Mouse (Mus musculus): ENCODE data around the gene Chrna1. TPM values are rescaled to one million over a fixed set of nuclear protein-coding genes. Genes with fewer than 3 reads are reported as not detected.
A peak's percentile ranks its signal among the peaks of the same experiment; 100 is the strongest.
"Not testable (repeated sequence)": the region's sequence is repeated elsewhere in the genome, so short reads cannot be mapped to it uniquely, and the experiment has no call there.

Chrna1 gene
- total RNA-seq, 2 experiments from 2014 or later = not detected

DNA sequence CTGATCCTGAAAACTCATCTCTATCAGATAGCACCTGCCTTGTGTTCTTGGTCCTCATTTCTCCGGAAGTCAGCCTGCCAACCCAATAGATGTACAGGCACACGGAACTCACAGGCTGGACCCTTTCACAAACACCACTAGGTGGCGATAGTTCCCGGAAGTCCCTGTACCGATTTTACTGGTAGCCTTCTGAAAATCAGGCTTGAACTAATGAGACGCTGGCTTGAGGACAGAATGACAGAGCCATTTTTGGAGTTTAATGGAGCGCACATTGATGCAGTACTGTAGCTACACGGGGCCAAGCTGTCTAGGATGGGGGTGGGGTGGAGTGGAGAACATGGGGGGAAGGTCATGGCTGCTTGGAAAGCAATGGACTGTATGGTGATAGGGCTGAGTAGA lies 18.5 kb downstream of the Chrna1 start:
- peak; percentile 76 for ATAC-seq (replicated peaks; ENCODE audit: poor library complexity, severe bottlenecking)

DNA sequence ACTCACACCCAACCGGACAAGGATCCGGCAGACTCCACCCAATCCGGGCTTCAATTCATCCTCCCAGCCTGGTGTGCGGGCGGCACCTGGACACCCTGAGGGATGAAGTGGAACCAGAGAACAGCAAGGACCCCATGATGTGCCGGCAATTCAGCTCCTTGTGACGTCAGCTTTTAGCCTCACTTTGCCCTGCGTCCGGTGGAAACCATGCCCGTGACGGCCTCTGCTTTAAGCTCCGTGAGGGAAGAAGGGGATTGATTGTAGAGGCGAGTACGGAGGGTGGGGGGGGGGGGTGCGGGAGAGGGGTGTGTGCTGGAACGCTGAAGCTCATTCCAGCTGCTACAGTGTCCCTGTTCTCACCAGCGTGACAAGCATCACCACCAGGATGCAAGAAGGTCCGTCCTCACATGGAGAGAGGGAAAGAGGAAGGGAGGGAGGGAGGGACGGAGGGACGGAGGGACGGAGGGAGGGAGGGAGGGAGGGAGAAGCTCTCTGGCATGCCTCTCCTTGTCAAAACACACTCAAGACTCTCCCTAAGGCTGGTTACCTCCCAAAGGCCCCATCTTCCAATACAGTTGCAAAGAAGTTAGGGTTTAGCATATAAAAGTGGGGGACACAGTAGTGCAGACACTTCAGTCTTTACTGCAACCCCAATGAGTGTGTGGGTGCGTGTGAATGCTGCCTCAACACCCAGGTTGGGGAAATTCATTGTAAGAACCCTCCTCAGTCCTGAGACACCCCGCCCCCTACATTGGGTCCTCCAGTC lies 19.1 kb downstream of the Chrna1 start:
- no peak for ATAC-seq (replicated peaks; ENCODE audit: poor library complexity, severe bottlenecking)

GRCm38 (mm10) chr2:73560445-73560844 lies 19.7 kb downstream of the Chrna1 start:
- no peak for ATAC-seq (replicated peaks; ENCODE audit: poor library complexity, severe bottlenecking)

- no peak for ATAC-seq (replicated peaks; ENCODE audit: poor library complexity, severe bottlenecking)
Measured at GRCm38 (mm10) chr2:73557956-73558355, 22.2 kb downstream of the Chrna1 start.

GRCm38 (mm10) chr2:73557061-73557460 lies 23.1 kb downstream of the Chrna1 start:
- not testable (repeated sequence) for ATAC-seq (replicated peaks; ENCODE audit: poor library complexity, severe bottlenecking)

DNA sequence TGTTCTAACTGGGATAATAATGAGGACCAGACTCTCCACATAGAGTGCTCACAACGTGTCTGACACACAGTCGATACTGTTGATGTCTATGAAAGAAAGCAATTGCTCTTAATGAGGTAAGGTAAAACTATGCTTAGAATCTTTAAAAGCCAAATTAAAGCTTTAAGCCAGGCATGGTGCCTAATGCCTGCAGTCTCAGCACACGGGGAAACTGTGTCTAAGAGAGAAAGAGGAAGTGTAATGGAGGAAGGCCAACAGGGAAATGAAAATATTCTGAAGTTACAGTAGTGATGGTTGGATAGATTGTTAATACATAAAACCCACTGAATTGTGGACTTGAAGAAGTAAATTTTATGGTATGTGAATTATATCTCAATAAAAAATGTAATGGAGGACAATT lies 25.7 kb downstream of the Chrna1 start:
- ATAC-seq (replicated peaks; ENCODE audit: poor library complexity, severe bottlenecking) = peak; percentile 82

GRCm38 (mm10) chr2:73552926-73553325 lies 27.2 kb downstream of the Chrna1 start:
- ATAC-seq (replicated peaks; ENCODE audit: poor library complexity, severe bottlenecking) = no peak

DNA sequence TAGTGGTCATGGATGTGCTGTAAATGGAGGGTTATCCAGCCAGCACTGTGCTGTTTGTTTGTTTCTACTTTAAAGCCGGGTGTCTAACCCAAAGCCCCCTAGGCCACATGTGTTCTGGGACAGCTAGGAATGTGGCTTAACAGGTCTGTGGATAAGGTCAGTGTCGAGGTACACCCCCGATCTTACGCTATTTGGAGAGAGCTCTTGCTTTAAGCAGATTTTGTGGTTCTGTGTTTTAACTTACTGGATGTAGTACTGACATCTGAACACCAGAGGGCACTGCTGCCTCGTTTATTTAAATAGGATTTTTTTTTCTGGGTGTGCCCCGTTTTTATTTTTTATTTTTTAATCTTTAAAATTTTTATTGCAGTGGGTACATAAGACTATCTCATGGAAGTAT lies 29.4 kb downstream of the Chrna1 start:
- no peak for ATAC-seq (replicated peaks; ENCODE audit: poor library complexity, severe bottlenecking)

DNA sequence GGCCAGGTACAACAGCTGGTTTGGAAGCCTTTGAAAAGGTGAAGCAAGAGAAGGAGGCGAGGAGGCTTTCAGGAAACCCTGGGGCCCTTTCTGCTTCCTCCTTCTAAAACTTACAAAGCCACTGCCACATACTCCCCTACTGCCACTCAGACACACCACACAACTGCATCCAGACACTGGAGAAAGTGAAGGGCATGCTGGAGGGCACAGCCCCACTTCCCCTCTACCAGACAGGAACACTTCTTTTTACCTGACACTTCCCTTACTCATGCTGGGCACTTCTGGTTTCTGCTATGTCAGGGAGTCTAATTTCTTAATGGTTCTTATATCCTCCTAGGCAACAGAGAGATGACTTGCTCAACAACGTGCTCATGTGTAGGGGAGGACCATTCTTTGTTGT lies 31.6 kb downstream of the Chrna1 start:
- ATAC-seq (replicated peaks; ENCODE audit: poor library complexity, severe bottlenecking) = peak; percentile 86

- peak; percentile 60 for ATAC-seq (replicated peaks; ENCODE audit: poor library complexity, severe bottlenecking)
Measured at GRCm38 (mm10) chr2:73547256-73547655, 32.9 kb downstream of the Chrna1 start.

DNA sequence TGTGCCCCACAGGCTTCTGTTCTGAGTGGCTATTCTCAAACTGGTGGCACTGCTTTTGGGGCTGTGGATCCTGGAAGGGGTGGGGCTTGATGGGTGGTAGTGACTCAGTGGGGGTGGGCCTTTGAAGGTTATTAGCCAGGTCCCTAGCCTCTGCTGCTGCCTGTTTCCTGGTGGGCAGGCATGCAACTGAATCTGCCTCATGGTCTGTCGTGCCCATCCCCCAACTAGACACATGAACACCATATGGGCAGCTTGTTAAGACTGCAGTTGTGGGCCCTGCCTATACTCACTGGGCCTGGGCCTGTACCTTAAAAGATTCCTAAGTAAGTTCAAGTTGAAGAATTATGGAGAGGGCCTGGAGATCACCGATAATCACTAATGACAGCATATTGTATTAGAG lies 34.6 kb downstream of the Chrna1 start:
- ATAC-seq (replicated peaks; ENCODE audit: poor library complexity, severe bottlenecking) = no peak

DNA sequence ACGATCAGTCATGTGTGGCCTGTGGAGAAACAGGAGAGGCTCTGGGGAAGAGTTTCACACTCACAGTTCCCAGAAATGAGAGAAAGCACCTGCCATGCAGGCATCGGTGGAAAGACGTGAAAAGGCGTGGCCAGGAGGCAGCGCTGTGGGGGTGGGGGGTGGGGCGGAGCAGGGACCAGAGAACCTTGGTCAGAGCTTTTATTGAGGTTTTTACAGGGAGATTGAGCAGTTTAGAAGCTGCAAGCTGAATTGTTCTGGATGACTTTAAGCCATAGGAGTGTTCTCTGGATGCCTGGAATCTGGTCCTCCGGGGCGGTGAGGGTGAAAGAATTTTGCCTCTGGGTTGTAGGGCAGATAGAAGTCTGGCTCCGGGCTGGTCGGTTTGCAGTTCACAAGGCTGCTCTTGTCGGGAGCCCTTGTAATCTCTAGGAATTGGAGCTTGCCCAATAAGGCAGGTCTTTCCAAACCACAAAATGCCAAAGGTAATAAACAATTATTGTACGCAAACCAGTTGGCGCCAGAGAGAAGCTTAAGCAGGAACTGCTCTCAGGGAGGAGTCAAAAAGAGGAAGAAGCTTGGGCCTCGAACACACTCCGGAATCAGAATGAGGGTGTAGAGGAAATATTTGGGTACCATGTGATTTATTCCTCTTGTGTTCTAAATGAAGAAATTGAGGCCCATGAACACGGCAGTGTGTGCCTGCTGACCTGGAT lies 39.5 kb downstream of the Chrna1 start:
- peak; percentile 72 for ATAC-seq (replicated peaks; ENCODE audit: poor library complexity, severe bottlenecking)

GRCm38 (mm10) chr2:73539697-73540096 lies 40.4 kb downstream of the Chrna1 start:
- ATAC-seq (replicated peaks; ENCODE audit: poor library complexity, severe bottlenecking) = no peak

DNA sequence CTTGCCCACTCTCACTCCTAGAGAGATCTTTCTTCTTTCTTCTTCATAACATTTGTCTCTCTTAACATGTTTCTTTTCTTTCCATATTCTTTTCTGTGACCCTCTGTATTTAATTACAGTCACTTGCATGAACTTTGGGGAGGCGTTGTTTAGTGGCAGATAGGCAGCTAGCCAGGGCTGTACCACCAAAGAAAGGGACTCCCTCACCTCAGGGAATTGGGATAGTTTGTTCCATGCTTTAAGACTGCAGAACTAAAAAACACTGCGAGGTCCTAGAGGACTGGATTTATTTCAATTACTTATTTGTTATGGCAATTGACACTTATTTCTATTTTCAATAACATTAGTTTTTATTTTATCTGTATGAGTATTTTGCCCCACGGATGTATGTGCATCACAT lies 41.0 kb downstream of the Chrna1 start:
- ATAC-seq (replicated peaks; ENCODE audit: poor library complexity, severe bottlenecking) = no peak

DNA sequence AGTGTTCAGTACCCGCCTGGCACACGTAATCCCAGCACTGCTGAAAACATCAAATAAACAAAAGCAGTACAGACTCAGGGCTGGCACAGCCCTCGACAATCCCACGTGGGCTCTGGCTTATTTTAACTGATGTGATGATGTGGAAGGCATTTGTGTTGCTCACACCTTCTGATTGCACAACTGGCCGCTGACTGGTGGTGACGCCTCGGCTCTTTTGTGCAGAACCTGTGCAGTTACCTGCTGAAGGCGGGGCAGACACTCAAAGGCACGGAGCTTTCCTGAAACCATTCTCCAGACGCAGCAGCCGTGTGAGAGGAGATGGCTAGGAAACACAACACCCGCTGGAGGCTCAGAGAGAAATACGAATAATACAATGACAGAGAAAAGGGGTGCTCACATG lies 41.5 kb downstream of the Chrna1 start:
- ATAC-seq (replicated peaks; ENCODE audit: poor library complexity, severe bottlenecking) = no peak

- peak; percentile 81 for ATAC-seq (replicated peaks; ENCODE audit: poor library complexity, severe bottlenecking)
Measured at GRCm38 (mm10) chr2:73536091-73536783, 43.9 kb downstream of the Chrna1 start.

DNA sequence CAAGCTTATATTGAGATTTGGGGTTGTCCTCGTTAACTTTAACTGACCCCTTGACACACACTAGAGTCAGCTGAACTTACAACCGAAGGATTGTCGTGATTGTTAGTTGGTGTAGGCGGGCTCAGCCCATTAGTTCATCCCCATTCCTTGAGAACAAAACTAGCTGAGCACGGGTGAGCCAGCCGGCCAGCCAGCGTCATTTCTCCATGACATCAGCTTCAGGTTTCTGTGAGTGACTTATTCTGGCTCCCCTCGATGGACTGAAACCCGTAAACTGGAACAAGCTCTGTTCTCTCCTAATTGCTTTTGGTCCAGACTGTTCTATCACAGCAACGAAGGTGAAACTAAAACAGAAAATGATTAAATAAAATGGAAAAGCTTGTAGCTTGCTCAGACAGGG lies 45.4 kb downstream of the Chrna1 start:
- ATAC-seq (replicated peaks; ENCODE audit: poor library complexity, severe bottlenecking) = no peak

DNA sequence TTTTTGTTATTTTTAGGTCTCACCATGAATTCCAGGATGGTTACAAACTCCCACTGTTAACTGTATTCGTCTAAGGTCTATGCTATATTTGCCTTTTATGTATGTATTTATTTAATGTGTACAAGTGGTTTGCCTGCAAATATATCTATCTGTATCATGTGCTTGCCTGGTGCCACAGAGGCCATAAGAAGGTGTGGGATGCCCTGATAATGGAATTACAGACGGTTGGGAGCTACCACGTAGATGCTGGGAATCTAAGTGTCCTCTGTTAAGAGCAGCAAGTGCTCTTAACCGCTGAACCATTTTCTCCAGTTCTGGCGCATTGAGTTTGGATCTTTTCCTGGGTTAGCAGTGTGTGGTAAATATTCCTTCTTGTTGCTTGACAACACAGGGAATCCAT lies 49.7 kb downstream of the Chrna1 start:
- ATAC-seq (replicated peaks; ENCODE audit: poor library complexity, severe bottlenecking) = no peak

DNA sequence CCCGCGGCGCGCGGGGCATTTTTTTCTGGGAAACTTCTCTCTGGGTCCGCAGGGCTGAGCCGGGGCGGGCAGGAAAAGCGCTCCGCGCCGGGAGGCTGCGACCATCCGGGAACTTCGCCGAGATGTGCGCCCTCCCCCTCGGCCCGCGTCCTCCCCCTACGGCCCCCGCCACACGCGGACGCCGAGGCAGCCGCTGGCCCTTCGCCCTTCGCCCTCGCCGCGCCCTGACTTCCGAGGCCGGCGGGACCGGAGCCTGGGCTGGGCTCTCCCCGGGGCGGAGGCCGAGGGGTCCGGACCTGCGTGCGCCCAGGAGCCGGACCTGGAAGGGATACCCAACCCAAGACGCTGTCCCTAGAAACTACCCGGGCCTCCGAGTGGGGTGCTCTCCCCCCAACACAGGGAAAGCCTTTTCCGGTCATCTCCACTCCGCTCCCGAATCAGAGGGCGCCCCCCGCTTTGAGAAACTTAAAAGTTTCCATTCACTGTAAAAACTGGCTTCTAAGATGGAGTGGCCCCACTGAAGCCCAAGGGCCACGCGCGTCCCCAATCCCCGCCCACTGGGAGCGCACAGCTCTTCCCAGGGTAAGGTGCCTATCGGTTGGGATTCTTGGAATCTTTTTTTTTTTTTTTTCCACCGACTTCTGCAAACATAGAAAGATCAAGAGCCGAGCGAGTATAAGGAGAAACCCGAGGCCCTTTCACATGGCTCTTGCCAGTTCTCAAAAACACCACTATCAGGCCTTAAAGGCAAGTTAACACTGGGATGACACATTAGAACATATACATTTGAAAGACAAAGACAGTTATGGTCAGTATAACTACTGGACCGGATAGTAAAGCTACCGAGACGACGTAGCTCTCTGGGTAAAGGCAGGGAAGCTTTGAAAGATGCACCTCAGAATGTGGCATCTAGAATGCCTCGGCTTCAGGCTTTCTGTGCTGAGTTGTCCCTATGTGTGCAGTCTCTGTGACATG lies 50.5 kb downstream of the Chrna1 start, which contains the start of gene Wipf1:
Gene Wipf1 (minus strand): TSS at position 379 of the 975 bp plus-strand sequence.
- peak; percentile 22; the same call in 1 of the 2 replicates for ATAC-seq (replicated peaks; ENCODE audit: poor library complexity, severe bottlenecking)
